Mouse (Mus musculus): ENCODE data around the gene Rab36.

- 0 out of 2 replicates have a peak, but pooled peaks have one; percentile 4 for TF ChIP-seq CTCF (IDR thresholded peaks at IDR 0.05; ENCODE audit: low read depth, low read length)
- TF ChIP-seq POLR2A (IDR thresholded peaks at IDR 0.05; ENCODE audit: extremely low read depth, insufficient read depth, low read length), result no peak
These were observed 9.0 kb downstream of the Rab36 start for GRCm38 (mm10) chr10:75045831-75046230.
